Mouse (Mus musculus) limb, embryonic 12.5 days (tissue): ENCODE results near the gene Acads. TPM values are rescaled to one million over a fixed set of nuclear protein-coding genes. Genes with fewer than 3 reads are reported as not detected.
"Not testable (repeated sequence)": the region's sequence is repeated elsewhere in the genome, so short reads cannot be mapped to it uniquely, and the experiment has no call there.

ENCODE experiments used
- ATAC-seq: fragments of 200-750 bp; cut with Nextera tagmentation; 2 replicates; pipeline ENCODE4 v1.8.0; 2017; ENCODE audit warnings: low read depth, moderate TSS enrichment; ENCODE audit not compliant: insufficient number of reproducible peaks, insufficient read depth, low FRiP score, low TSS enrichment
- H3K27ac ChIP-seq: fragments of 300-500 bp; sonication (generic); 2 replicates; pipeline ENCODE4 v1.5.1; 2016; ENCODE audit warnings: mild to moderate bottlenecking, moderate library complexity
- H3K27me3 ChIP-seq: fragments of 300-500 bp; sonication (generic); 2 replicates; pipeline ENCODE4 v1.6.1; 2016; ENCODE audit warnings: mild to moderate bottlenecking, moderate library complexity
- H3K36me3 ChIP-seq: fragments of 300-500 bp; sonication (generic); 2 replicates; pipeline ENCODE4 v1.6.1; 2016; ENCODE audit warnings: mild to moderate bottlenecking, moderate library complexity
- H3K4me1 ChIP-seq: fragments of 300-500 bp; sonication (generic); replicated peaks from 2 replicates; pipeline ENCODE4 v1.6.1; 2016
- H3K4me2 ChIP-seq: fragments of 300-500 bp; sonication (generic); 2 replicates; pipeline ENCODE4 v1.6.1; 2016; ENCODE audit warnings: mild to moderate bottlenecking, moderate library complexity
- H3K4me3 ChIP-seq: fragments of 300-500 bp; sonication (generic); replicated peaks from 2 replicates; pipeline ENCODE4 v1.5.1; 2016; ENCODE audit warnings: mild to moderate bottlenecking
- H3K9ac ChIP-seq: fragments of 300-500 bp; sonication (generic); replicated peaks from 2 replicates; pipeline ENCODE4 v1.6.1; 2016; ENCODE audit warnings: mild to moderate bottlenecking, moderate library complexity
- H3K9me3 ChIP-seq: fragments of 300-500 bp; sonication (generic); 2 replicates; pipeline ENCODE4 v1.6.1; 2016; ENCODE audit warnings: mild to moderate bottlenecking, moderate library complexity
- WGBS: fragments of 180-500 bp; shearing (Covaris S2); methylation state at CpG from one replicate; pipeline ENCODE4 v1.1.7; 2016; 5-methylcytosine and 5-hydroxymethylcytosine counted together
- polyA plus RNA-seq: library from polyadenylated mRNA; unstranded; fragments of >200 nt; fragmentation: Nextera tagmentation; extraction: Ambion mirVana; gene quantifications from 2 replicates; pipeline ENCODE4 v1.2.1, GENCODE M21; 2016

The Acads gene
- polyA plus RNA-seq, 1 experiment from 2014 or later, result 69.5 TPM

GRCm38 (mm10) chr5:115158040-115158983 lies 39.2 kb upstream of the Acads start, which contains the start of gene Mlec:
Gene Mlec (minus strand): TSS chr5:115158179.
- peak within 1 kb of the TSS; percentile 97 for H3K9ac ChIP-seq
- peaks cover 3% of the 10 kb centered on the region; the same call in 1 of the 2 replicates for H3K36me3 ChIP-seq
- peak within 1 kb of the TSS; percentile 82 for H3K4me2 ChIP-seq
- H3K27me3 ChIP-seq, result no peaks in the 10 kb centered on the region
- under 1% methylated on average over 71 of the region's 78 CpGs for WGBS
- peak; percentile 97 for ATAC-seq
- H3K27ac ChIP-seq, result peak within 1 kb of the TSS; percentile 96
- no peaks in the 10 kb centered on the region for H3K9me3 ChIP-seq
- H3K4me3 ChIP-seq, result peak within 1 kb of the TSS; percentile 98
- peaks cover 53% of the 10 kb centered on the region for H3K4me1 ChIP-seq

- peaks cover 3% of the 10 kb centered on the region; the same call in 1 of the 2 replicates for H3K36me3 ChIP-seq
- H3K4me2 ChIP-seq, result peak overlapping the region; percentile 82
- peaks cover 63% of the 10 kb centered on the region for H3K4me1 ChIP-seq
- no peaks in the 10 kb centered on the region for H3K9me3 ChIP-seq
- peak overlapping the region; percentile 97 for H3K9ac ChIP-seq
- H3K27me3 ChIP-seq, result no peaks in the 10 kb centered on the region
- no peak for ATAC-seq
- WGBS, result 1% methylated on average over 26 of the region's 26 CpGs
- peak overlapping the region; percentile 96 for H3K27ac ChIP-seq
- peak overlapping the region; percentile 98 for H3K4me3 ChIP-seq
Measured at GRCm38 (mm10) chr5:115156933-115157589, 37.9 kb upstream of the Acads start.

- 60% methylated on average over 7 of the region's 7 CpGs for WGBS
- no peak for ATAC-seq
- Histone ChIP-seq H3K9me3 (no peaks in the 10 kb centered on the region), H3K27me3 (no peaks in the 10 kb centered on the region), H3K4me2 (peak overlapping the region; percentile 82), H3K4me3 (peak overlapping the region; percentile 98), H3K4me1 (peaks cover 65% of the 10 kb centered on the region), H3K36me3 (peaks cover 7% of the 10 kb centered on the region; the same call in 1 of the 2 replicates), H3K9ac (peak overlapping the region; percentile 97), H3K27ac (0 out of 2 replicates have a peak overlapping the region, but pooled peaks have one; percentile 14)
Measured at GRCm38 (mm10) chr5:115156401-115156800, 37.3 kb upstream of the Acads start.

GRCm38 (mm10) chr5:115155831-115156230 lies 36.7 kb upstream of the Acads start:
- Histone ChIP-seq H3K27me3 (no peaks in the 10 kb centered on the region), H3K27ac (peak overlapping the region; percentile 14; the same call in 1 of the 2 replicates), H3K36me3 (peaks cover 12% of the 10 kb centered on the region), H3K4me1 (peaks cover 59% of the 10 kb centered on the region), H3K4me2 (peak overlapping the region; percentile 82), H3K4me3 (peak overlapping the region; percentile 98), H3K9me3 (no peaks in the 10 kb centered on the region), H3K9ac (peak overlapping the region; percentile 97; the same call in 1 of the 2 replicates)
- 38% methylated on average over 5 of the region's 5 CpGs for WGBS
- no peak for ATAC-seq

GRCm38 (mm10) chr5:115155156-115155631 lies 36.0 kb upstream of the Acads start:
- 0 out of 2 replicates have a peak overlapping the region, but pooled peaks have one; percentile 17 for H3K27ac ChIP-seq
- peaks cover 19% of the 10 kb centered on the region for H3K36me3 ChIP-seq
- peak overlapping the region; percentile 97; the same call in 1 of the 2 replicates for H3K9ac ChIP-seq
- peak overlapping the region; percentile 82 for H3K4me2 ChIP-seq
- WGBS, result 75% methylated on average over 13 of the region's 13 CpGs
- H3K4me3 ChIP-seq, result peak overlapping the region; percentile 98
- H3K9me3 ChIP-seq, result no peaks in the 10 kb centered on the region
- peaks cover 56% of the 10 kb centered on the region for H3K4me1 ChIP-seq
- no peaks in the 10 kb centered on the region for H3K27me3 ChIP-seq
- no peak for ATAC-seq

- H3K9ac ChIP-seq, result no peak overlapping the region
- peaks cover 52% of the 10 kb centered on the region for H3K4me1 ChIP-seq
- no peak for ATAC-seq
- WGBS, result 47% methylated on average over 8 of the region's 8 CpGs
- no peaks in the 10 kb centered on the region for H3K27me3 ChIP-seq
- peak overlapping the region; percentile 67; the same call in 1 of the 2 replicates for H3K27ac ChIP-seq
- H3K4me2 ChIP-seq, result peak overlapping the region; percentile 19; the same call in 1 of the 2 replicates
- H3K36me3 ChIP-seq, result peaks cover 46% of the 10 kb centered on the region
- no peak overlapping the region for H3K4me3 ChIP-seq
- no peaks in the 10 kb centered on the region for H3K9me3 ChIP-seq
Measured at GRCm38 (mm10) chr5:115152132-115152956, 33.2 kb upstream of the Acads start.

- ATAC-seq, result no peak
- Histone ChIP-seq H3K36me3 (peaks cover 54% of the 10 kb centered on the region), H3K27ac (0 out of 2 replicates have a peak overlapping the region, but pooled peaks have one; percentile 9), H3K9ac (no peak overlapping the region), H3K27me3 (no peaks in the 10 kb centered on the region), H3K4me3 (no peak overlapping the region), H3K4me1 (peaks cover 44% of the 10 kb centered on the region), H3K4me2 (no peak overlapping the region), H3K9me3 (no peaks in the 10 kb centered on the region)
- WGBS, result 80% methylated on average over 13 of the region's 13 CpGs
Measured at GRCm38 (mm10) chr5:115151457-115151856, 32.3 kb upstream of the Acads start.

GRCm38 (mm10) chr5:115150991-115151390 lies 31.8 kb upstream of the Acads start:
- no peak overlapping the region for H3K4me3 ChIP-seq
- WGBS, result 71% methylated on average over 5 of the region's 5 CpGs
- no peak overlapping the region for H3K9ac ChIP-seq
- H3K4me2 ChIP-seq, result no peak overlapping the region
- no peaks in the 10 kb centered on the region for H3K9me3 ChIP-seq
- no peaks in the 10 kb centered on the region for H3K27me3 ChIP-seq
- ATAC-seq, result no peak
- peaks cover 59% of the 10 kb centered on the region for H3K36me3 ChIP-seq
- H3K4me1 ChIP-seq, result peaks cover 40% of the 10 kb centered on the region
- H3K27ac ChIP-seq, result no peak overlapping the region

- Histone ChIP-seq H3K4me1 (peaks cover 28% of the 10 kb centered on the region), H3K9ac (no peak overlapping the region), H3K9me3 (no peaks in the 10 kb centered on the region), H3K4me3 (no peak overlapping the region), H3K27ac (no peak overlapping the region), H3K36me3 (peaks cover 70% of the 10 kb centered on the region), H3K4me2 (no peak overlapping the region), H3K27me3 (no peaks in the 10 kb centered on the region)
- WGBS, result 95% methylated on average over 14 of the region's 14 CpGs
- ATAC-seq, result no peak
Measured at GRCm38 (mm10) chr5:115149675-115150459, 30.7 kb upstream of the Acads start.

- not testable (repeated sequence) for H3K9me3 ChIP-seq, H3K4me3 ChIP-seq, ATAC-seq, H3K27me3 ChIP-seq, H3K4me2 ChIP-seq, H3K27ac ChIP-seq, H3K9ac ChIP-seq
- Histone ChIP-seq H3K4me1 (peaks cover 22% of the 10 kb centered on the region), H3K36me3 (peaks cover 78% of the 10 kb centered on the region)
- WGBS, result no CpG with 5 or more reads among the region's 1 CpGs
Measured at GRCm38 (mm10) chr5:115148872-115149271, 29.7 kb upstream of the Acads start.
